Mouse (Mus musculus) CH12.LX (cell line): ENCODE data around the gene Ppfia3. TPM values are rescaled to one million over a fixed set of nuclear protein-coding genes. Genes with fewer than 3 reads are reported as not detected.
A peak's percentile ranks its signal among the peaks of the same experiment; 100 is the strongest.

Experiments used
- DNase-seq: peaks from one replicate; pipeline ENCODE4 v3.0.0-alpha.2; 2013; ENCODE audit errors: extremely low read depth
- H3K27ac ChIP-seq: 2 replicates; pipeline ENCODE4 v1.5.1; 2012; ENCODE audit warnings: low read depth, mild to moderate bottlenecking, control low read depth, moderate library complexity; ENCODE audit not compliant: insufficient read depth
- H3K27me3 ChIP-seq: replicated peaks from 2 replicates; pipeline ENCODE3; 2012; ENCODE audit warnings: inconsistent platforms
- H3K36me3 ChIP-seq, 2 experiments: replicated peaks in 1 of 2; 2 replicates each; pipeline versions ENCODE3 to v1.6.1; 2012; ENCODE audit warnings: inconsistent platforms in 1 of 2, low read length in 1 of 2, mild to moderate bottlenecking in 1 of 2, mixed read lengths in 1 of 2, moderate library complexity in 1 of 2; ENCODE audit not compliant: control insufficient read depth in 1 of 2, insufficient read depth in 1 of 2
- H3K4me1 ChIP-seq, 2 experiments: 2 replicates each; pipeline ENCODE4 v1.6.1; 2012; ENCODE audit warnings: inconsistent platforms in 1 of 2, moderate library complexity in 1 of 2; ENCODE audit not compliant: insufficient read depth in 2 of 2, control insufficient read depth in 1 of 2
- H3K4me2 ChIP-seq: 2 replicates; pipeline ENCODE4 v1.6.1; 2012; ENCODE audit warnings: low read depth, mild to moderate bottlenecking, control low read depth; ENCODE audit not compliant: poor library complexity, insufficient read depth, severe bottlenecking
- H3K4me3 ChIP-seq, 3 experiments: fragments of 150-350 bp in 1 of 3; sonication (generic) in 1 of 3; replicated peaks in 1 of 3; 2 replicates each; pipeline versions ENCODE3 to v1.5.1; 2011 to 2012; ENCODE audit warnings: low read depth in 2 of 3, low read length in 2 of 3, mild to moderate bottlenecking in 2 of 3, moderate library complexity in 2 of 3, control low read depth in 1 of 3, improper control_type of control experiment in 1 of 3, inconsistent platforms in 1 of 3, mixed read lengths in 1 of 3; ENCODE audit not compliant: poor library complexity in 1 of 3
- H3K79me2 ChIP-seq: replicated peaks from 2 replicates; pipeline ENCODE4 v1.6.1; 2012; ENCODE audit warnings: mild to moderate bottlenecking, moderate library complexity; ENCODE audit not compliant: control insufficient read depth, poor library complexity, insufficient read depth, severe bottlenecking; ENCODE audit errors: extremely low read depth
- H3K9ac ChIP-seq: 2 replicates; pipeline ENCODE4 v1.6.1; 2012; ENCODE audit warnings: low read depth, mild to moderate bottlenecking, control low read depth, moderate library complexity; ENCODE audit not compliant: insufficient read depth
- H3K9me3 ChIP-seq: replicated peaks from 2 replicates; pipeline ENCODE3; 2012; ENCODE audit warnings: low read length, inconsistent platforms, mixed read lengths
- BHLHE40 ChIP-seq: IDR thresholded peaks from 2 replicates; pipeline ENCODE4 v1.6.1; 2011; ENCODE audit warnings: mild to moderate bottlenecking, low read depth, low read length, improper control_type of control experiment
- CHD2 ChIP-seq: IDR thresholded peaks from 2 replicates; pipeline ENCODE4 v1.6.1; 2011; ENCODE audit warnings: low read length, improper control_type of control experiment
- CTCF ChIP-seq, 2 experiments: IDR thresholded peaks in 1 of 2; conservative IDR thresholded peaks in 1 of 2; 2 replicates each; pipeline ENCODE4 v1.5.1; 2011 to 2012; ENCODE audit warnings: low read depth in 2 of 2, low read length in 2 of 2, improper control_type of control experiment in 1 of 2, inconsistent platforms in 1 of 2, mild to moderate bottlenecking in 1 of 2, moderate library complexity in 1 of 2
- E2F4 ChIP-seq: IDR thresholded peaks from 2 replicates; pipeline ENCODE4 v1.6.1; 2011; ENCODE audit warnings: low read depth, low read length, improper control_type of control experiment; ENCODE audit not compliant: insufficient replicate concordance
- ELF1 ChIP-seq: IDR thresholded peaks from 2 replicates; pipeline ENCODE4 v1.6.1; 2014; ENCODE audit warnings: low read depth, mild to moderate bottlenecking, inconsistent platforms, low read length, improper control_type of control experiment
- EP300 ChIP-seq: IDR thresholded peaks from 2 replicates; pipeline ENCODE4 v1.6.1; 2011; ENCODE audit warnings: low read length, improper control_type of control experiment
- GABPA ChIP-seq: IDR thresholded peaks from 2 replicates; pipeline ENCODE4 v1.6.1; 2012; ENCODE audit warnings: low read depth, low read length, improper control_type of control experiment, inconsistent platforms; ENCODE audit not compliant: insufficient replicate concordance
- IRF4 ChIP-seq: IDR thresholded peaks from 2 replicates; pipeline ENCODE4 v1.6.1; 2014; ENCODE audit warnings: low read depth, mild to moderate bottlenecking, inconsistent platforms, low read length, improper control_type of control experiment
- JUND ChIP-seq: conservative IDR thresholded peaks from 2 replicates; pipeline ENCODE4 v1.6.1; 2011; ENCODE audit warnings: low read depth, low read length, improper control_type of control experiment
- MAFK ChIP-seq: IDR thresholded peaks from 2 replicates; pipeline ENCODE4 v1.6.1; 2011; ENCODE audit warnings: low read length, improper control_type of control experiment; ENCODE audit not compliant: insufficient replicate concordance
- MAZ ChIP-seq: IDR thresholded peaks from 2 replicates; pipeline ENCODE4 v1.6.1; 2012; ENCODE audit warnings: low read depth, mild to moderate bottlenecking, inconsistent platforms, low read length, improper control_type of control experiment, moderate library complexity
- MEF2A ChIP-seq: IDR thresholded peaks from 2 replicates; pipeline ENCODE4 v1.6.1; 2014; ENCODE audit warnings: low read depth, mild to moderate bottlenecking, inconsistent platforms, low read length, improper control_type of control experiment, borderline replicate concordance
- MXI1 ChIP-seq: IDR thresholded peaks from 2 replicates; pipeline ENCODE4 v1.6.1; 2011; ENCODE audit warnings: mild to moderate bottlenecking, low read depth, low read length, improper control_type of control experiment
- MYC ChIP-seq: IDR thresholded peaks from 2 replicates; pipeline ENCODE4 v1.6.1; 2011; ENCODE audit warnings: low read depth, mild to moderate bottlenecking, improper control_type of control experiment, low read length
- NELFE ChIP-seq: IDR thresholded peaks from 2 replicates; pipeline ENCODE4 v1.6.1; 2011; ENCODE audit warnings: low read depth, low read length, improper control_type of control experiment
- PAX5 ChIP-seq: IDR thresholded peaks from 2 replicates; pipeline ENCODE4 v1.6.1; 2012; ENCODE audit warnings: low read length, inconsistent platforms, mixed read lengths
- POLR2A ChIP-seq: IDR thresholded peaks from 2 replicates; pipeline ENCODE4 v1.6.1; 2011; ENCODE audit warnings: low read depth, mild to moderate bottlenecking, improper control_type of control experiment, low read length
- RAD21 ChIP-seq: IDR thresholded peaks from 2 replicates; pipeline ENCODE4 v1.6.1; 2011; ENCODE audit warnings: low read depth, mild to moderate bottlenecking, low read length, improper control_type of control experiment, moderate library complexity
- SIN3A ChIP-seq: IDR thresholded peaks from 2 replicates; pipeline ENCODE4 v1.6.1; 2012; ENCODE audit warnings: low read length, improper control_type of control experiment, inconsistent platforms
- SMC3 ChIP-seq: IDR thresholded peaks from 2 replicates; pipeline ENCODE4 v1.6.1; 2011; ENCODE audit warnings: low read depth, low read length, improper control_type of control experiment
- UBTF ChIP-seq: IDR thresholded peaks from 2 replicates; pipeline ENCODE4 v1.6.1; 2012; ENCODE audit warnings: low read depth, mild to moderate bottlenecking, inconsistent platforms, low read length, improper control_type of control experiment, moderate library complexity
- USF1 ChIP-seq: IDR thresholded peaks from 2 replicates; pipeline ENCODE4 v1.6.1; 2014; ENCODE audit warnings: low read depth, mild to moderate bottlenecking, inconsistent platforms, low read length, improper control_type of control experiment
- ZC3H11A ChIP-seq: IDR thresholded peaks from 2 replicates; pipeline ENCODE4 v1.6.1; 2012; ENCODE audit warnings: low read depth, mild to moderate bottlenecking, inconsistent platforms, low read length, improper control_type of control experiment
- ZKSCAN1 ChIP-seq: IDR thresholded peaks from 2 replicates; pipeline ENCODE4 v1.6.1; 2012; ENCODE audit warnings: low read depth, inconsistent platforms, low read length, improper control_type of control experiment, borderline replicate concordance
- ZMIZ1 ChIP-seq: IDR thresholded peaks from 2 replicates; pipeline ENCODE4 v1.6.1; 2012; ENCODE audit warnings: low read depth, mild to moderate bottlenecking, inconsistent platforms, low read length, improper control_type of control experiment
- dilution Hi-C: fragments of 300-500 bp; cut with MboI; formaldehyde crosslinking; loops from 2 replicates; pipeline ENCODE4 v1.14.3; 2020; ENCODE audit warnings: low sequenced_read_pairs; ENCODE audit not compliant: extremely low pct_unique_long_range_greater_than_20kb, extremely low pct_ligation_motif_present
- in situ Hi-C: fragments of 300-500 bp; cut with MboI; formaldehyde crosslinking; loops from 3 replicates; pipeline ENCODE4 v1.14.3; 2019; ENCODE audit warnings: low sequenced_read_pairs, low pct_ligation_motif_present, low pct_unique_long_range_greater_than_20kb, mixed read lengths
- polyA plus RNA-seq: library from polyadenylated mRNA; unstranded; fragments of >175 nt; gene quantifications from 2 replicates; pipeline ENCODE4 v1.2.1, GENCODE M21; 2012; ENCODE audit warnings: low read depth; ENCODE audit not compliant: insufficient read length
- total RNA-seq, 2 experiments: library from RNA; depleted of rRNA; stranded (reverse); fragments of 300-350 nt in 1 of 2; fragments of >200 nt in 1 of 2; gene quantifications; 2 replicates each; pipeline ENCODE4 v1.2.3; 2012 to 2014

Ppfia3 gene
- total and polyA plus RNA-seq, 3 experiments, result 0.21 to 1.9 (median 0.61) TPM

DNA sequence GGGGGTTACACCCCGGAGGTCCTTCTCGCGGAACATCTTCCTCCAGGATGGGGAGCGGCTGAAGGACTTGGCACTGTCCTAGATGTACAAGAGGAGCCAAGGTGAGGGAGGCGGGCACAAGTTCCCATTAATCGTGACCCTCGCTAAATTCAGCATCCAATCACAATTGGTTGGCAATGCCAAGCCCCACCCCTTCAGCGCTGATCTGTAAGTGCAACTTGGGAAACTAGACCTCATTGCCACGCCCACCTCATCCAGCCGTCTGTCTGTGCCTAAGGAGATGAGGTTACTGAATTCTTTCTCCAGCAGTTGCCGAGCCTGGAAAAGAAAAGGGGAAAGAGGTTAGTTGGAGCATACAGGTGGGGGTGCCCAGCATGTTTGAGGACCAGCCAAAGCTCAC lies 26.1 kb downstream of the Ppfia3 start:
- Histone ChIP-seq H3K4me2 (peak overlapping the region; percentile 86), H3K27ac (no peak overlapping the region), H3K9ac (no peak overlapping the region), H3K9me3 (peaks cover 2% of the 10 kb centered on the region)
- in situ Hi-C loops, result no loop called here
- TF ChIP-seq USF1, result no peak
- no peak for TF ChIP-seq MXI1
- TF ChIP-seq BHLHE40, result no peak
- TF ChIP-seq IRF4, result no peak
- TF ChIP-seq PAX5, result no peak
- no peak for TF ChIP-seq MAFK
- no peak for TF ChIP-seq JUND
- TF ChIP-seq, all 38 proteins: peak for 0
- dilution Hi-C loops, result no loop called here
- Histone ChIP-seq H3K27me3 (peaks cover 59% of the 10 kb centered on the region), H3K36me3 (no peaks in the 10 kb centered on the region), H3K4me3 (peak overlapping the region in 1 of 3 experiments; percentile 43), H3K4me1 (peaks cover 32 to 55% of the 10 kb centered on the region in 2 experiments), H3K79me2 (no peaks in the 10 kb centered on the region)
- peak; percentile 24 for DNase-seq

DNA sequence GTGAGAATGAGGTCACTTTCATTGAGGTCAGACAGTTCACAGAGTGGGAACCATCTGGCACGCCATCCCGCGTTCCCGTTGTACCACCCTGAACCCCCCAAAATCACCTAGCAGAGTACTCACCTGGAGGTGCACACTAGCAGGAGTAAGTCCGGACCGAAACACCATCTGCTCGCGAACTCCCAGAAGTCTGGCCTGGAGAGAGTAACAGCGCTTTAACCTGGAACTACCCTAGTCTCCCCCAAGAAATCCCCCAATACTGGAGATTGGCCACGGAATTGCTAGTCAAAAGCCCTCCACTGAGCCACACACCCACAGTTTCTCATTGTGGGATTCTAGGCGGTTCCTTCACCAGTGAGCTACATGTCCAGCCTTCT lies 26.8 kb downstream of the Ppfia3 start:
- dilution Hi-C loops (no loop called here), in situ Hi-C loops (no loop called here)
- no peak for TF ChIP-seq RAD21
- no peak for TF ChIP-seq ZMIZ1
- TF ChIP-seq POLR2A, result no peak
- Histone ChIP-seq H3K4me1 (peaks cover 32 to 55% of the 10 kb centered on the region in 2 experiments), H3K9ac (peak overlapping the region; percentile 1; the same call in 1 of the 2 replicates), H3K79me2 (no peaks in the 10 kb centered on the region), H3K4me3 (peak overlapping the region; percentile 1 to 60 (median 42)), H3K4me2 (peak overlapping the region; percentile 86), H3K27ac (no peak overlapping the region), H3K27me3 (peaks cover 65% of the 10 kb centered on the region), H3K36me3 (no peaks in the 10 kb centered on the region), H3K9me3 (peaks cover 2% of the 10 kb centered on the region)
- no peak for DNase-seq

DNA sequence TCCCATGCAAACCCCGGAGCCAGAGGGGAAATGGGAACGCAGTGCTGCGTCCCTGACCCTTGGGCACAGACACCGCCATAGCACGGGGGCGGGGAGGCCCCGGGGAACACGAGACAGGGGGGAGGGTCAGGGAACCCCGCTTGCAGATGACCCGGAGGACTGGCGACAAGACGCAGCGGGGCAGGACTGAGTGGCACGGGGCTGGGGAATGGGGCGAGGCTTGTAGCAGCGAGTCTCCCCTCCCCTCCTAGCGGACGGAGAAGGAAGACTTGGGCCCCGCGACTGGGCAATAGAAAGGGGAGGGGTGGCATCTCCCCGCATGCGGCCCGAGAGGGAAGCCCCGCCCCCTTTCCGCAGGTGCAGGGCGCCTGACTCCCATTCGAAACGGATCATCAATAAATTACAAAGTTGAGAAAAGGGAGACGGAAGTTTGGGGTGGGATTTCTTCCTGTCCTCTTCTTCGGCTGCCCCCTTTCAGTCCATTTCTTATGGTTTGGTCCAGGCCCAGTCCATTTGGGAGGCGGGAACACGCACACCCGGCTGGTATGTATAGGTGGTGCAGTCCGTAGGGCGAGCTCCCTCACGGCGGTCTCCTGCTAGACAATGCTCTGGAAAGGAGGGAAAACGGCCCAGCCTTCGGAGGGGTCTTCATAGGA lies 27.3 kb downstream of the Ppfia3 start:
- Histone ChIP-seq H3K36me3 (no peaks in the 10 kb centered on the region), H3K4me1 (peaks cover 34 to 58% of the 10 kb centered on the region in 2 experiments), H3K27ac (no peak overlapping the region), H3K9me3 (peaks cover 2% of the 10 kb centered on the region), H3K79me2 (no peaks in the 10 kb centered on the region), H3K27me3 (peaks cover 68% of the 10 kb centered on the region), H3K9ac (peak overlapping the region; percentile 18), H3K4me2 (peak overlapping the region; percentile 86), H3K4me3 (peak overlapping the region; percentile 42 to 60 (median 42))
- dilution Hi-C loops (no loop called here), in situ Hi-C loops (no loop called here)
- DNase-seq, result peak; percentile 63
- TF ChIP-seq SMC3, result no peak
- TF ChIP-seq IRF4, result 0 out of 2 replicates have a peak, but pooled peaks have one; percentile 23
- TF ChIP-seq POLR2A, result peak; percentile 47
- no peak for TF ChIP-seq RAD21
- TF ChIP-seq ELF1, result peak; percentile 61; the same call in 1 of the 2 replicates
- no peak for TF ChIP-seq EP300
- no peak for TF ChIP-seq ZC3H11A
- TF ChIP-seq ZKSCAN1, result no peak
- peak; percentile 65; the same call in 1 of the 2 replicates for TF ChIP-seq CHD2
- TF ChIP-seq SIN3A, result peak; percentile 86
- peak; percentile 70 for TF ChIP-seq BHLHE40
- TF ChIP-seq E2F4, result 0 out of 2 replicates have a peak, but pooled peaks have one; percentile 18
- TF ChIP-seq MAZ, result peak; percentile 86
- peak in 1 of 2 experiments; percentile 22; a peak in 1 of 4 replicates for TF ChIP-seq CTCF (conservative IDR thresholded peaks at IDR 0.05 in 1 of 2, IDR thresholded peaks at IDR 0.05 in 1 of 2; ENCODE audit: low read depth in 2 of 2, low read length in 2 of 2)
- TF ChIP-seq NELFE, result no peak
- TF ChIP-seq MYC, result 0 out of 2 replicates have a peak, but pooled peaks have one; percentile 46
- peak; percentile 45; the same call in 1 of the 2 replicates for TF ChIP-seq MEF2A
- TF ChIP-seq GABPA, result no peak
- no peak for TF ChIP-seq JUND
- TF ChIP-seq UBTF, result no peak
